Mouse (Mus musculus) cerebellum, adult 2 months (tissue): ENCODE data around the gene Stard3.

Source experiments
- CTCF ChIP-seq: fragments of 200-500 bp; IDR thresholded peaks from 2 replicates; pipeline ENCODE4 v1.5.1; 2011; ENCODE audit warnings: low read depth, mild to moderate bottlenecking, control low read depth, low read length, moderate library complexity, borderline replicate concordance; ENCODE audit not compliant: insufficient read depth
- POLR2A ChIP-seq: fragments of 200-500 bp; IDR thresholded peaks from 2 replicates; pipeline ENCODE4 v1.6.1; 2011; ENCODE audit warnings: low read length, control low read depth, borderline replicate concordance; ENCODE audit not compliant: insufficient read depth

DNA sequence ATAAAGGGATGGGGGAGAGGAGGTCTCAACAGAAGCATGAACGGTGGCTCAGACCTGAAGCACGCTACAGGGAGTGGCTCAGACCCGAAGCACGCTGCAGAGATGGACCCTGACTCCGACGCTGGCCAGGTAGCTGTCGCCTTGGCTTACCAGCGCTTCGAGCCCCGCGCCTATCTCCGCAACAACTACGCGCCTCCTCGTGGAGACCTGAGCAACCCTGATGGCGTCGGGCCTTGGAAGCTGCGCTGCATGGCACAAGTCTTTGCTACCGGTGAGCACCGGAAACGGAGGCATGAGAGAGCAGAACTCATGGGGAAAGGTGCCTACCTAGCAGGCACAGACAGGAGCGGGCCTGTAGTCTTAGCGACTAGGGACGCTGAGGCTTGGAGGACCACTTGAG lies 28.4 kb downstream of the Stard3 start:
- no peak for TF ChIP-seq CTCF
- no peak for TF ChIP-seq POLR2A
